Mouse (Mus musculus): ENCODE results near the gene Xdh. TPM values are rescaled to one million over a fixed set of nuclear protein-coding genes. Genes with fewer than 3 reads are reported as not detected.

Gene Xdh
- polyA plus RNA-seq, 1 experiment from 2014 or later, result 0.46 TPM

GRCm38 (mm10) chr17:73937073-73937472 is 12.9 kb downstream of the Xdh start:
- no peak overlapping the region for H3K9ac ChIP-seq (replicated peaks; ENCODE audit: low read length)
- no peak for DNase-seq (ENCODE audit: low spot score)
- H3K4me3 ChIP-seq (ENCODE audit: low read depth, low read length), result no peak overlapping the region
- no peak for ATAC-seq (replicated peaks; ENCODE audit: insufficient number of reproducible peaks, low FRiP score, low TSS enrichment, low read depth)
- H3K36me3 ChIP-seq (replicated peaks; ENCODE audit: control insufficient read depth, insufficient read depth, low read depth, low read length), result no peaks in the 10 kb centered on the region
- no peak overlapping the region for H3K4me2 ChIP-seq (ENCODE audit: low read depth, low read length)
- H3K4me1 ChIP-seq (ENCODE audit: control insufficient read depth, insufficient read depth, low read length), result no peaks in the 10 kb centered on the region
- H3K27ac ChIP-seq (replicated peaks; ENCODE audit: low read depth, low read length), result no peak overlapping the region
- 85% methylated on average over 7 of the region's 7 CpGs for WGBS
- H3K9me3 ChIP-seq (replicated peaks; ENCODE audit: control insufficient read depth, low read length), result no peaks in the 10 kb centered on the region
- H3K27me3 ChIP-seq (ENCODE audit: control insufficient read depth, insufficient read depth, low read length), result no peaks in the 10 kb centered on the region

- WGBS, result 84% methylated on average over 4 of the region's 4 CpGs
- ATAC-seq (replicated peaks; ENCODE audit: insufficient number of reproducible peaks, low FRiP score, low TSS enrichment, low read depth) (no peak), DNase-seq (ENCODE audit: low spot score) (no peak)
- Histone ChIP-seq H3K36me3 (replicated peaks; ENCODE audit: control insufficient read depth, insufficient read depth, low read depth, low read length) (no peaks in the 10 kb centered on the region), H3K27ac (replicated peaks; ENCODE audit: low read depth, low read length) (no peak overlapping the region), H3K27me3 (ENCODE audit: control insufficient read depth, insufficient read depth, low read length) (no peaks in the 10 kb centered on the region), H3K4me3 (ENCODE audit: low read depth, low read length) (no peak overlapping the region), H3K9me3 (replicated peaks; ENCODE audit: control insufficient read depth, low read length) (no peaks in the 10 kb centered on the region), H3K4me1 (ENCODE audit: control insufficient read depth, insufficient read depth, low read length) (no peaks in the 10 kb centered on the region), H3K9ac (replicated peaks; ENCODE audit: low read length) (no peak overlapping the region), H3K4me2 (ENCODE audit: low read depth, low read length) (no peak overlapping the region)
These were observed 14.8 kb downstream of the Xdh start for GRCm38 (mm10) chr17:73935163-73935562.

- H3K9me3 ChIP-seq (replicated peaks; ENCODE audit: control insufficient read depth, low read length), result no peaks in the 10 kb centered on the region
- H3K27ac ChIP-seq (replicated peaks; ENCODE audit: low read depth, low read length), result no peak overlapping the region
- no peaks in the 10 kb centered on the region for H3K36me3 ChIP-seq (replicated peaks; ENCODE audit: control insufficient read depth, insufficient read depth, low read depth, low read length)
- H3K4me1 ChIP-seq (ENCODE audit: control insufficient read depth, insufficient read depth, low read length), result no peaks in the 10 kb centered on the region
- DNase-seq (ENCODE audit: low spot score) (no peak), ATAC-seq (replicated peaks; ENCODE audit: insufficient number of reproducible peaks, low FRiP score, low TSS enrichment, low read depth) (no peak)
- WGBS, result 81% methylated on average over 4 of the region's 4 CpGs
- no peaks in the 10 kb centered on the region for H3K27me3 ChIP-seq (ENCODE audit: control insufficient read depth, insufficient read depth, low read length)
- no peak overlapping the region for H3K4me3 ChIP-seq (ENCODE audit: low read depth, low read length)
- no peak overlapping the region for H3K4me2 ChIP-seq (ENCODE audit: low read depth, low read length)
- H3K9ac ChIP-seq (replicated peaks; ENCODE audit: low read length), result no peak overlapping the region
These were observed 15.7 kb downstream of the Xdh start for GRCm38 (mm10) chr17:73934281-73934680.

GRCm38 (mm10) chr17:73933616-73934015 is 16.4 kb downstream of the Xdh start:
- Histone ChIP-seq H3K9ac (replicated peaks; ENCODE audit: low read length) (no peak overlapping the region), H3K27me3 (ENCODE audit: control insufficient read depth, insufficient read depth, low read length) (no peaks in the 10 kb centered on the region), H3K4me1 (ENCODE audit: control insufficient read depth, insufficient read depth, low read length) (no peaks in the 10 kb centered on the region), H3K27ac (replicated peaks; ENCODE audit: low read depth, low read length) (no peak overlapping the region), H3K4me2 (ENCODE audit: low read depth, low read length) (no peak overlapping the region), H3K36me3 (replicated peaks; ENCODE audit: control insufficient read depth, insufficient read depth, low read depth, low read length) (no peaks in the 10 kb centered on the region), H3K9me3 (replicated peaks; ENCODE audit: control insufficient read depth, low read length) (no peaks in the 10 kb centered on the region), H3K4me3 (ENCODE audit: low read depth, low read length) (no peak overlapping the region)
- ATAC-seq (replicated peaks; ENCODE audit: insufficient number of reproducible peaks, low FRiP score, low TSS enrichment, low read depth), result no peak
- no peak for DNase-seq (ENCODE audit: low spot score)
- 79% methylated on average over 4 of the region's 4 CpGs for WGBS

- Histone ChIP-seq H3K4me1 (ENCODE audit: control insufficient read depth, insufficient read depth, low read length) (no peaks in the 10 kb centered on the region), H3K4me3 (ENCODE audit: low read depth, low read length) (no peak overlapping the region), H3K9me3 (replicated peaks; ENCODE audit: control insufficient read depth, low read length) (no peaks in the 10 kb centered on the region), H3K27me3 (ENCODE audit: control insufficient read depth, insufficient read depth, low read length) (no peaks in the 10 kb centered on the region), H3K4me2 (ENCODE audit: low read depth, low read length) (no peak overlapping the region), H3K36me3 (replicated peaks; ENCODE audit: control insufficient read depth, insufficient read depth, low read depth, low read length) (no peaks in the 10 kb centered on the region), H3K9ac (replicated peaks; ENCODE audit: low read length) (no peak overlapping the region), H3K27ac (replicated peaks; ENCODE audit: low read depth, low read length) (no peak overlapping the region)
- ATAC-seq (replicated peaks; ENCODE audit: insufficient number of reproducible peaks, low FRiP score, low TSS enrichment, low read depth), result no peak
- no peak for DNase-seq (ENCODE audit: low spot score)
- WGBS, result 86% methylated on average over 4 of the region's 4 CpGs
These were observed 17.4 kb downstream of the Xdh start for GRCm38 (mm10) chr17:73932497-73933059.

- H3K4me2 ChIP-seq (ENCODE audit: low read depth, low read length), result no peak overlapping the region
- H3K4me1 ChIP-seq (ENCODE audit: control insufficient read depth, insufficient read depth, low read length), result no peaks in the 10 kb centered on the region
- no peak overlapping the region for H3K4me3 ChIP-seq (ENCODE audit: low read depth, low read length)
- DNase-seq (ENCODE audit: low spot score) (no peak), ATAC-seq (replicated peaks; ENCODE audit: insufficient number of reproducible peaks, low FRiP score, low TSS enrichment, low read depth) (no peak)
- H3K9me3 ChIP-seq (replicated peaks; ENCODE audit: control insufficient read depth, low read length), result no peaks in the 10 kb centered on the region
- H3K27ac ChIP-seq (replicated peaks; ENCODE audit: low read depth, low read length), result no peak overlapping the region
- WGBS, result 79% methylated on average over 8 of the region's 8 CpGs
- no peak overlapping the region for H3K9ac ChIP-seq (replicated peaks; ENCODE audit: low read length)
- no peaks in the 10 kb centered on the region for H3K27me3 ChIP-seq (ENCODE audit: control insufficient read depth, insufficient read depth, low read length)
- H3K36me3 ChIP-seq (replicated peaks; ENCODE audit: control insufficient read depth, insufficient read depth, low read depth, low read length), result no peaks in the 10 kb centered on the region
These were observed 30.5 kb downstream of the Xdh start for GRCm38 (mm10) chr17:73919520-73919919.

- ATAC-seq (replicated peaks; ENCODE audit: insufficient number of reproducible peaks, low FRiP score, low TSS enrichment, low read depth), result no peak
- 76% methylated on average over 7 of the region's 7 CpGs for WGBS
These were observed 31.0 kb downstream of the Xdh start for GRCm38 (mm10) chr17:73918944-73919381.

GRCm38 (mm10) chr17:73918138-73918537 is 31.9 kb downstream of the Xdh start:
- 92% methylated on average over 3 of the region's 3 CpGs for WGBS
- ATAC-seq (replicated peaks; ENCODE audit: insufficient number of reproducible peaks, low FRiP score, low TSS enrichment, low read depth), result no peak
- H3K9ac ChIP-seq (replicated peaks; ENCODE audit: low read length), result no peak overlapping the region
- no peaks in the 10 kb centered on the region for H3K9me3 ChIP-seq (replicated peaks; ENCODE audit: control insufficient read depth, low read length)
- H3K27me3 ChIP-seq (ENCODE audit: control insufficient read depth, insufficient read depth, low read length), result no peaks in the 10 kb centered on the region
- H3K27ac ChIP-seq (replicated peaks; ENCODE audit: low read depth, low read length), result no peak overlapping the region
- no peaks in the 10 kb centered on the region for H3K36me3 ChIP-seq (replicated peaks; ENCODE audit: control insufficient read depth, insufficient read depth, low read depth, low read length)
- H3K4me1 ChIP-seq (ENCODE audit: control insufficient read depth, insufficient read depth, low read length), result no peaks in the 10 kb centered on the region
- H3K4me3 ChIP-seq (ENCODE audit: low read depth, low read length), result no peak overlapping the region
- H3K4me2 ChIP-seq (ENCODE audit: low read depth, low read length), result no peak overlapping the region
- no peak for DNase-seq (ENCODE audit: low spot score)

More at GRCm38 (mm10) chr17:73918944-73919381, 31.0 kb downstream of the Xdh start:
- Histone ChIP-seq H3K27ac (replicated peaks; ENCODE audit: low read depth, low read length) (no peak overlapping the region), H3K9ac (replicated peaks; ENCODE audit: low read length) (no peak overlapping the region), H3K27me3 (ENCODE audit: control insufficient read depth, insufficient read depth, low read length) (no peaks in the 10 kb centered on the region), H3K4me3 (ENCODE audit: low read depth, low read length) (no peak overlapping the region), H3K36me3 (replicated peaks; ENCODE audit: control insufficient read depth, insufficient read depth, low read depth, low read length) (no peaks in the 10 kb centered on the region), H3K4me1 (ENCODE audit: control insufficient read depth, insufficient read depth, low read length) (no peaks in the 10 kb centered on the region), H3K9me3 (replicated peaks; ENCODE audit: control insufficient read depth, low read length) (no peaks in the 10 kb centered on the region), H3K4me2 (ENCODE audit: low read depth, low read length) (no peak overlapping the region)
- DNase-seq (ENCODE audit: low spot score), result no peak

All from embryonic facial prominence, embryonic 11.5 days (tissue).